Mouse (Mus musculus): Measurements from ENCODE around the gene Arfip1. TPM values are rescaled to one million over a fixed set of nuclear protein-coding genes. Genes with fewer than 3 reads are reported as not detected.
"Not testable (repeated sequence)": the region's sequence is repeated elsewhere in the genome, so short reads cannot be mapped to it uniquely, and the experiment has no call there.

The Arfip1 gene
- polyA plus RNA-seq, 1 experiment from 2014 or later = 33.5 TPM

DNA sequence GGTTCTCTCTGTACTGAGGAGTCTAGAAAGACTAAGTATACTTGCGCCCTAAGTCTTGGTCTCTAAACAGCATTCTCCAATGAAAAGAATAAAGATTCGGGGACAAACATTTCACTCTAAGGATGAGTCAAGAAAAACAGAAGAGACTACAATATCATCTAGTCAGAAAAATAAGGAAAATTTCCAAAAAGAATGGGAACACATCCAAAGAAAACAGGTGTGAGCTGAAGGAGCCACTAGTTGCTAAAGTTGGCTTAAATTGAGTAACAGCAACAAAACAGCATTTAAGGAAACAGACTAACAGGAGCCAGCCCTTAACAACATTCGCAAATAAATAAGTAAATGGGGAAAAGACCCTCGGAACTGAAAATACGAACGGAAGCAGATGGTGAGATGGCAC lies 13.9 kb downstream of the Arfip1 start:
- no peak overlapping the region for H3K4me3 ChIP-seq
- no peaks in the 10 kb centered on the region for H3K36me3 ChIP-seq
- H3K9me3 ChIP-seq = no peaks in the 10 kb centered on the region
- H3K27ac ChIP-seq = no peak overlapping the region
- no peak for ATAC-seq (ENCODE audit: low FRiP score, low read depth)
- H3K9ac ChIP-seq = no peak overlapping the region
- H3K4me2 ChIP-seq (replicated peaks) = no peak overlapping the region
- 94% methylated on average over 6 of the region's 6 CpGs for WGBS
- H3K4me1 ChIP-seq = no peaks in the 10 kb centered on the region
- H3K27me3 ChIP-seq (replicated peaks) = no peaks in the 10 kb centered on the region

GRCm38 (mm10) chr3:84563415-84563814 lies 19.0 kb downstream of the Arfip1 start:
- H3K27me3 ChIP-seq (replicated peaks) = no peaks in the 10 kb centered on the region
- no peak overlapping the region for H3K9ac ChIP-seq
- ATAC-seq (ENCODE audit: low FRiP score, low read depth) = no peak
- no peak overlapping the region for H3K4me3 ChIP-seq
- WGBS = 90% methylated on average over 4 of the region's 4 CpGs
- no peak overlapping the region for H3K27ac ChIP-seq
- H3K4me1 ChIP-seq = no peaks in the 10 kb centered on the region
- no peak overlapping the region for H3K4me2 ChIP-seq (replicated peaks)
- no peaks in the 10 kb centered on the region for H3K9me3 ChIP-seq
- no peaks in the 10 kb centered on the region for H3K36me3 ChIP-seq

DNA sequence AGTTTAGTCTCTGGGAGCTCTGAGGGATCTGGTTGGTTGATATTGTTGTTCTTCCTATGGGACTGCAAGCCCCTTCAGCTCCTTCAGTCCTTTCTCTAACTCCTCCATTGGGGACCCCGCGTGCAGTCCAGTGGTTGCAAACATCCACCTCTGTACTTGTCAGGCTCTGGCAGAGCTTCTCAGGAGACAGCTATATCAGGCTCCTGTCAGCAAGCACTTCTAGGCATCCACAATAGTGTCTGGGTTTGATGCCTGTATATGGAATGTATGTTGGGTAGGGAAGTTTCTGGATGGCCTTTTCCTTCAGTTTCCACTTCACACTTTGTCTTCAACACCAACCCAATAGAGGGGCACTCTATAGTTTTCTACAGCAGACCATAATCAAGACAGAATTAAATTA lies 19.5 kb downstream of the Arfip1 start:
- not testable (repeated sequence) for H3K27ac ChIP-seq; H3K27me3 ChIP-seq (replicated peaks); H3K4me1 ChIP-seq; H3K9ac ChIP-seq; H3K4me2 ChIP-seq (replicated peaks); H3K36me3 ChIP-seq; H3K9me3 ChIP-seq; ATAC-seq (ENCODE audit: low FRiP score, low read depth); H3K4me3 ChIP-seq
- WGBS = 96% methylated on average over 2 of the region's 2 CpGs

DNA sequence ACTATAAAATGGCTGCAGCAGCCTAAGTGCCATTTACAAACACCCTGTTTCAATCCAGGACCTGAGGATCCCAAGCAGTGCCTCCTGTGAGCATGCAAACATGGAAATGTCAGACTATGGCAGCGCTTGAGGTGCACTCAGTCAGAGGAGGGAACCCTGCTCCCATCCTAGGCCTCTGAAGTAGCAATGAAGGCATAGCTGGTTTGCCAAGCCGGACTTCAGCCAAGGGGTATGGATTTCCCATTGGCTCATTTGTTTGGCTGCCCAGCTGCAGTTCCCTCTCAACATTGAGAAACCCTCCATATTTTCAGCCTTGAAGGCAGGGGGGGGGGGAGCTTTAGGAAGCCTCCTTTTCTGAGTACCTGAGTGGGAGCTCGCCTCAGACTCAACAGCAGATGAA lies 24.1 kb downstream of the Arfip1 start:
- Histone ChIP-seq H3K36me3 (no peaks in the 10 kb centered on the region), H3K4me1 (peaks cover 3% of the 10 kb centered on the region; the same call in 1 of the 2 replicates), H3K4me2 (replicated peaks) (no peak overlapping the region), H3K27me3 (replicated peaks) (no peaks in the 10 kb centered on the region), H3K9me3 (no peaks in the 10 kb centered on the region), H3K27ac (no peak overlapping the region), H3K9ac (no peak overlapping the region), H3K4me3 (no peak overlapping the region)
- no peak for ATAC-seq (ENCODE audit: low FRiP score, low read depth)
- 88% methylated on average over 3 of the region's 3 CpGs for WGBS

- H3K4me3 ChIP-seq = no peak overlapping the region
- H3K27ac ChIP-seq = no peak overlapping the region
- H3K9me3 ChIP-seq = no peaks in the 10 kb centered on the region
- H3K9ac ChIP-seq = no peak overlapping the region
- H3K4me1 ChIP-seq = peaks cover 3% of the 10 kb centered on the region; the same call in 1 of the 2 replicates
- 85% methylated on average over 3 of the region's 3 CpGs for WGBS
- no peaks in the 10 kb centered on the region for H3K36me3 ChIP-seq
- no peak for ATAC-seq (ENCODE audit: low FRiP score, low read depth)
- no peaks in the 10 kb centered on the region for H3K27me3 ChIP-seq (replicated peaks)
- H3K4me2 ChIP-seq (replicated peaks) = no peak overlapping the region
Observed at GRCm38 (mm10) chr3:84555780-84556179, 26.6 kb downstream of the Arfip1 start.

DNA sequence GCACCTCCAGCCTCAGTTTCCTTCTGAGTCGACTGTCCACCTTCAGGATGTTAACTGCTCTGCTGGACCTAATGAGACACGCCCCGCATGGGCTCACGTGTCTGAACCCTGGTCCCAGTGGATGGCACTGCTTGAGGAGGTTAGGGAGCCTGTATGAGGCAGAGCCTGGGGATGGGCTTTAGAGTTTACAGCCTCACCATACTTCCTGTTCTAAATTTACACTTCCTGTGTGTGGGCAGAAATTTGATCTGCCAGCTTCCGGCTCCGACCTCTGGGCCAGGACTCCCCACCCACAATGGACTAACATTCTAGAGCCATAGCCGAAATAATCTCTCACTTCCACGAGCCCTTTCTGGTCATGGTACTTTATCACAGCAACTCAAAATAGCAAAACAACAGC lies 35.2 kb downstream of the Arfip1 start:
- no peak for ATAC-seq (ENCODE audit: low FRiP score, low read depth)
- Histone ChIP-seq H3K4me3 (no peak overlapping the region), H3K4me2 (replicated peaks) (no peak overlapping the region), H3K36me3 (no peaks in the 10 kb centered on the region), H3K9ac (no peak overlapping the region), H3K9me3 (no peaks in the 10 kb centered on the region), H3K4me1 (no peaks in the 10 kb centered on the region), H3K27ac (no peak overlapping the region), H3K27me3 (replicated peaks) (no peaks in the 10 kb centered on the region)
- 78% methylated on average over 8 of the region's 8 CpGs for WGBS

GRCm38 (mm10) chr3:84542450-84542849 lies 40.0 kb downstream of the Arfip1 start:
- not testable (repeated sequence) for H3K4me3 ChIP-seq; H3K36me3 ChIP-seq; ATAC-seq (ENCODE audit: low FRiP score, low read depth); H3K27me3 ChIP-seq (replicated peaks); H3K9ac ChIP-seq; H3K9me3 ChIP-seq; H3K4me2 ChIP-seq (replicated peaks); H3K4me1 ChIP-seq; H3K27ac ChIP-seq
- 24% methylated on average over 3 of the region's 3 CpGs for WGBS

DNA sequence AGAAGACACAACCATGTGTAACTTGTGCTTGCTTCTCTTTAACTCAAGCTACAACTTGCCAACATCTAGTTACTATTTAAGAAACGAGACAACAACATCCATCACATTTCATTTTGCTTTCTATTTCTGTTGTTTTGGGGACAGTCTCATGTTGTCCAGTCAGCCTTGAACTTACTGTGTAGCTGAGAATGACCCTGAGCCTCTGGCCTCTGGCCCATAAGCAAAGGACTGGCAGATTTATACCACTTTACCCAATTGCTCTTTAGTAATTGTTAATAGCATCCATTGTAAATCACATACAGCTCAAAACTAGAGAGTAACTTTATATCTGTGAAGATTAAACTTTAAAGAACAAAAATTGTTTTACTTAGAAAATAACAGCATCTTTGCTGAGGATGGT lies 40.5 kb downstream of the Arfip1 start:
- Histone ChIP-seq H3K4me1 (no peaks in the 10 kb centered on the region), H3K9ac (no peak overlapping the region), H3K4me2 (replicated peaks) (no peak overlapping the region), H3K36me3 (no peaks in the 10 kb centered on the region), H3K27ac (no peak overlapping the region), H3K4me3 (no peak overlapping the region), H3K27me3 (replicated peaks) (no peaks in the 10 kb centered on the region), H3K9me3 (no peaks in the 10 kb centered on the region)
- 85% methylated on average over 1 of the region's 1 CpGs for WGBS
- ATAC-seq (ENCODE audit: low FRiP score, low read depth) = no peak

- no peaks in the 10 kb centered on the region for H3K27me3 ChIP-seq (replicated peaks)
- ATAC-seq (ENCODE audit: low FRiP score, low read depth) = no peak
- H3K27ac ChIP-seq = no peak overlapping the region
- H3K36me3 ChIP-seq = no peaks in the 10 kb centered on the region
- no peaks in the 10 kb centered on the region for H3K9me3 ChIP-seq
- H3K9ac ChIP-seq = no peak overlapping the region
- H3K4me1 ChIP-seq = no peaks in the 10 kb centered on the region
- no peak overlapping the region for H3K4me2 ChIP-seq (replicated peaks)
- no peak overlapping the region for H3K4me3 ChIP-seq
Observed at GRCm38 (mm10) chr3:84540640-84541039, 41.8 kb downstream of the Arfip1 start.

GRCm38 (mm10) chr3:84536987-84537386 lies 45.4 kb downstream of the Arfip1 start:
- no peak overlapping the region for H3K4me2 ChIP-seq (replicated peaks)
- H3K36me3 ChIP-seq = no peaks in the 10 kb centered on the region
- no peaks in the 10 kb centered on the region for H3K27me3 ChIP-seq (replicated peaks)
- no peaks in the 10 kb centered on the region for H3K9me3 ChIP-seq
- 83% methylated on average over 6 of the region's 6 CpGs for WGBS
- ATAC-seq (ENCODE audit: low FRiP score, low read depth) = no peak
- H3K4me1 ChIP-seq = no peaks in the 10 kb centered on the region
- H3K27ac ChIP-seq = no peak overlapping the region
- H3K4me3 ChIP-seq = no peak overlapping the region
- H3K9ac ChIP-seq = no peak overlapping the region

GRCm38 (mm10) chr3:84533227-84533626 lies 49.2 kb downstream of the Arfip1 start:
- Histone ChIP-seq H3K9me3 (no peaks in the 10 kb centered on the region), H3K36me3 (no peaks in the 10 kb centered on the region), H3K4me1 (no peaks in the 10 kb centered on the region), H3K4me2 (replicated peaks) (no peak overlapping the region), H3K4me3 (no peak overlapping the region), H3K27ac (no peak overlapping the region), H3K9ac (no peak overlapping the region), H3K27me3 (replicated peaks) (no peaks in the 10 kb centered on the region)
- WGBS = 76% methylated on average over 5 of the region's 5 CpGs
- no peak for ATAC-seq (ENCODE audit: low FRiP score, low read depth)

- Histone ChIP-seq H3K36me3 (no peaks in the 10 kb centered on the region), H3K27me3 (replicated peaks) (no peaks in the 10 kb centered on the region), H3K27ac (no peak overlapping the region), H3K4me1 (no peaks in the 10 kb centered on the region), H3K9me3 (no peaks in the 10 kb centered on the region), H3K4me3 (no peak overlapping the region), H3K4me2 (replicated peaks) (no peak overlapping the region), H3K9ac (no peak overlapping the region)
- ATAC-seq (ENCODE audit: low FRiP score, low read depth) = no peak
- 80% methylated on average over 2 of the region's 2 CpGs for WGBS
Observed at GRCm38 (mm10) chr3:84529021-84529420, 53.4 kb downstream of the Arfip1 start.

- no peak overlapping the region for H3K9ac ChIP-seq
- H3K27ac ChIP-seq = no peak overlapping the region
- H3K36me3 ChIP-seq = no peaks in the 10 kb centered on the region
- H3K27me3 ChIP-seq (replicated peaks) = no peaks in the 10 kb centered on the region
- WGBS = 86% methylated on average over 1 of the region's 1 CpGs
- no peaks in the 10 kb centered on the region for H3K9me3 ChIP-seq
- no peaks in the 10 kb centered on the region for H3K4me1 ChIP-seq
- no peak overlapping the region for H3K4me3 ChIP-seq
- ATAC-seq (ENCODE audit: low FRiP score, low read depth) = no peak
- H3K4me2 ChIP-seq (replicated peaks) = no peak overlapping the region
Observed at GRCm38 (mm10) chr3:84524952-84525351, 57.5 kb downstream of the Arfip1 start.

Data from neural tube, embryonic 12.5 days (tissue).